Mouse (Mus musculus): ENCODE measurements around the gene Grpel1. TPM values are rescaled to one million over a fixed set of nuclear protein-coding genes. Genes with fewer than 3 reads are reported as not detected.

Gene Grpel1
- polyA plus RNA-seq, 1 experiment from 2014 or later = 55.3 TPM

DNA sequence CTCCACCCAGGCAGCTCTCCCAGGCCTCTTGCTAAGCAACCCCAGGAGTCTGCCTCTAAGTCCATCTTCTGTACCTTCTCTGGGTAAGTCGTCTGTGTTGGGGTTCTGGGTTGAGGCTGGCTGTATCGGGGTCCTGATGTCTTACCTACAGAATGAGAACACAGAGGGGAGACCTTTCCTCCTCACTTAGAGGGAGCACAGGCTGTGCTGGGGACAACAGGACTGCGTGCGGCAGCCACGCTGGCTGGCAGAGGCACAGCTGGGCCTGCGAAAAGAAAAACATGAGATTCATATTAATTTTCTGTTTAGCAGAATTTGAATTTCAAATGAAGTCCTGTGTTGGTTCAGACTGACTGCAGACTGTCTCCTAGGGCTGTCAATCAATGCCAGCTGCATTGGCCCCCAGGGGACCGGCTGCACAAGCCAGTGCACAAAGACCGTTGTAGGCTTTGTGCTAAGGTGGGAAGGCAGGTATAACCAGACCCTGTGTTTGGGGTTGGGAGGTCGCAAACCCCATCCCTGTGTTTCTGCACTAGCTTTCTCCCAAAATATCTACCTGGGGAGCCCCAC is 30.3 kb upstream of the Grpel1 start:
- Histone ChIP-seq H3K27me3 (ENCODE audit: control insufficient read depth, insufficient read depth, low read length) (no peaks in the 10 kb centered on the region), H3K4me2 (replicated peaks; ENCODE audit: low read depth, low read length) (no peak overlapping the region), H3K4me3 (ENCODE audit: low read depth, low read length) (no peak overlapping the region), H3K27ac (ENCODE audit: low read length) (no peak overlapping the region), H3K36me3 (ENCODE audit: control insufficient read depth, insufficient read depth, low read length) (no peaks in the 10 kb centered on the region), H3K4me1 (ENCODE audit: control insufficient read depth, insufficient read depth, low read length) (no peaks in the 10 kb centered on the region), H3K9me3 (ENCODE audit: control insufficient read depth, low read depth, low read length) (no peaks in the 10 kb centered on the region), H3K9ac (replicated peaks; ENCODE audit: low read depth, low read length) (no peak overlapping the region)
- WGBS = 71% methylated on average over 9 of the region's 9 CpGs
- ATAC-seq (ENCODE audit: insufficient number of reproducible peaks, insufficient read depth, low FRiP score, low read depth) = no peak

DNA sequence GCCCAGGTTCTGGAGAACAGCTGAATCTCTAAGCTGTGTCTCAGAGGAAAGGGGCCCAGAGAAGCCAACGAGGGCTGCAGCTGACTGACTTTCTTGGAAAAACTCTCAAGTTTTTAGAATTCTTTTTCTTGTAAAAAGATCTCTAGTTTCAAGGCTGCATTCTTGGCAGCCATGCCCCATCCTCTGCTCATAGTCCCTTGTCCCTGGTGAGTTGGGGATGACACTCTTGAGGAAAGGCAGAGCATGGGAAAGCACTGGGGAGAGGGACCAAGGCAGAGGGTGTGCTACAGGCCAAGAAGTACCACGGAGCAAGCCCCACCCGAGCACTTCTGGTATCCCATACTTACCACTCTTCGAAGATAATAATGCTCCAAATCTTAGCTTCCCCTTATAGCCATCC is 27.9 kb upstream of the Grpel1 start:
- no peak overlapping the region for H3K4me3 ChIP-seq (ENCODE audit: low read depth, low read length)
- no peak overlapping the region for H3K4me2 ChIP-seq (replicated peaks; ENCODE audit: low read depth, low read length)
- ATAC-seq (ENCODE audit: insufficient number of reproducible peaks, insufficient read depth, low FRiP score, low read depth) = no peak
- H3K4me1 ChIP-seq (ENCODE audit: control insufficient read depth, insufficient read depth, low read length) = no peaks in the 10 kb centered on the region
- no peak overlapping the region for H3K9ac ChIP-seq (replicated peaks; ENCODE audit: low read depth, low read length)
- H3K36me3 ChIP-seq (ENCODE audit: control insufficient read depth, insufficient read depth, low read length) = no peaks in the 10 kb centered on the region
- no peaks in the 10 kb centered on the region for H3K9me3 ChIP-seq (ENCODE audit: control insufficient read depth, low read depth, low read length)
- H3K27me3 ChIP-seq (ENCODE audit: control insufficient read depth, insufficient read depth, low read length) = no peaks in the 10 kb centered on the region
- 75% methylated on average over 4 of the region's 4 CpGs for WGBS
- H3K27ac ChIP-seq (ENCODE audit: low read length) = no peak overlapping the region

DNA sequence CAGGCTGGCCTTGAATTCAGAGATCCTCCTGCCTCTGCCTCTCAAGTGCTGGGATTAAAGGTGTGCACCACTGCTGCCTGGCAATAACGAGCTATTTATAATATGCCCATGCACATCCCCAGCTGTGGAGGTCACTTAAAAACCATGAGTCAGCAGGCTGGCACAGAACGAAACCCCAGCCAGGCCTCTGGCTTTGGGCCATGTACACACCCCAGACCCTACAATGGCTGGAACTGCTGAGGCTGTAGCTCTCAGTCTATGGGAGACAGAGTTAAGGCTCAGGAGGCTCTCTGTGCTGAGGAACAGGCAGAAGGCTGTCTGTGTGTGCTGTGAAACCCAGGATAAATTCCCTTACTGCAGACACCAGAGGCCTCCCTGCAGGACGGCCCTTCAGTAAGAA is 24.1 kb upstream of the Grpel1 start:
- Histone ChIP-seq H3K9me3 (ENCODE audit: control insufficient read depth, low read depth, low read length) (no peaks in the 10 kb centered on the region), H3K4me2 (replicated peaks; ENCODE audit: low read depth, low read length) (no peak overlapping the region), H3K36me3 (ENCODE audit: control insufficient read depth, insufficient read depth, low read length) (no peaks in the 10 kb centered on the region), H3K4me1 (ENCODE audit: control insufficient read depth, insufficient read depth, low read length) (no peaks in the 10 kb centered on the region), H3K27me3 (ENCODE audit: control insufficient read depth, insufficient read depth, low read length) (no peaks in the 10 kb centered on the region), H3K9ac (replicated peaks; ENCODE audit: low read depth, low read length) (no peak overlapping the region), H3K4me3 (ENCODE audit: low read depth, low read length) (no peak overlapping the region), H3K27ac (ENCODE audit: low read length) (no peak overlapping the region)
- no peak for ATAC-seq (ENCODE audit: insufficient number of reproducible peaks, insufficient read depth, low FRiP score, low read depth)
- 60% methylated on average over 3 of the region's 3 CpGs for WGBS

DNA sequence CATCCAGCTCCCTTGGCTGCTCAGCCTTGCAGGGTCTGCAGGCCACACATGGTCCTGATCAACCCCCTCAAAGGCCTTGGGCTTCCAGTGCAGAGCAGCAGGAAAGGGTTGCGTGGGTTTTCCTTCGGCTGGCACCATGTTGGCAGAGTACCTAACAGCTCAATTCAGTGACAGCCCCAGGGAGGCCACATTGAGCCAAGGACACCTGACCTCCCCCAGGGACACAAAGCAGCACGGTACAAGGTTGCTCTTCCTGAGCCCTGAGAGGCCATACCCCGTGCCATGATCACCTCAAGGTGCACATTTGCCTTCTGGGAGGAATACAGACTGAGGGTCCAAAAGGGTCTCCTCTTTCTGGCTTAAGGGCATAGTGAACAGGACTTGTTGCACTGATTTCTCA is 20.2 kb upstream of the Grpel1 start:
- 59% methylated on average over 4 of the region's 4 CpGs for WGBS

DNA sequence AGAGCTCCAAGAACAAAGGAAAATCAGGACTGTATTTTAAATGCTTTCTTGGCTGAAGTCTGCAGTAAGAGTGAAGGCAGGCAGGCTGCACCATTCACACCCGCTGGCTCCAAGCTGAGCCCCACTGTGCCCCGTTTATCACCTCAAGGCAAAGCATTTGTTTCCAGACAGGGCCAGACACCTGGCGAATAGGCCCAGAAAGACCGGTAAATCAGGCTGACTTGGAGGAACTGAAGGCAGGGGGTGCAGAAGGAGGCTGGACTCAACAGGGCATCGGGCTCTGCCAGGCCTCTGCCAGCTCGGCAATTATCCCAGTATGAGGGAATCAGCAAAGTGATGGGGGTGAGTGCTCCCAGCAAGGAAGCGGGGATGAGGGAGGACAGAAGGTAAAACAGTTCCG is 19.8 kb upstream of the Grpel1 start:
- Histone ChIP-seq H3K9me3 (ENCODE audit: control insufficient read depth, low read depth, low read length) (no peaks in the 10 kb centered on the region), H3K4me1 (ENCODE audit: control insufficient read depth, insufficient read depth, low read length) (no peaks in the 10 kb centered on the region), H3K9ac (replicated peaks; ENCODE audit: low read depth, low read length) (no peak overlapping the region), H3K4me2 (replicated peaks; ENCODE audit: low read depth, low read length) (no peak overlapping the region), H3K36me3 (ENCODE audit: control insufficient read depth, insufficient read depth, low read length) (no peaks in the 10 kb centered on the region), H3K27me3 (ENCODE audit: control insufficient read depth, insufficient read depth, low read length) (no peaks in the 10 kb centered on the region), H3K4me3 (ENCODE audit: low read depth, low read length) (no peak overlapping the region), H3K27ac (ENCODE audit: low read length) (no peak overlapping the region)
- ATAC-seq (ENCODE audit: insufficient number of reproducible peaks, insufficient read depth, low FRiP score, low read depth) = no peak
- WGBS = 26% methylated on average over 8 of the region's 8 CpGs

More for the DNA sequence above, 20.2 kb upstream of the Grpel1 start:
- Histone ChIP-seq H3K9ac (replicated peaks; ENCODE audit: low read depth, low read length) (no peak overlapping the region), H3K9me3 (ENCODE audit: control insufficient read depth, low read depth, low read length) (no peaks in the 10 kb centered on the region), H3K27ac (ENCODE audit: low read length) (no peak overlapping the region), H3K4me1 (ENCODE audit: control insufficient read depth, insufficient read depth, low read length) (no peaks in the 10 kb centered on the region), H3K27me3 (ENCODE audit: control insufficient read depth, insufficient read depth, low read length) (no peaks in the 10 kb centered on the region), H3K4me3 (ENCODE audit: low read depth, low read length) (no peak overlapping the region), H3K36me3 (ENCODE audit: control insufficient read depth, insufficient read depth, low read length) (no peaks in the 10 kb centered on the region), H3K4me2 (replicated peaks; ENCODE audit: low read depth, low read length) (no peak overlapping the region)
- ATAC-seq (ENCODE audit: insufficient number of reproducible peaks, insufficient read depth, low FRiP score, low read depth) = no peak

DNA sequence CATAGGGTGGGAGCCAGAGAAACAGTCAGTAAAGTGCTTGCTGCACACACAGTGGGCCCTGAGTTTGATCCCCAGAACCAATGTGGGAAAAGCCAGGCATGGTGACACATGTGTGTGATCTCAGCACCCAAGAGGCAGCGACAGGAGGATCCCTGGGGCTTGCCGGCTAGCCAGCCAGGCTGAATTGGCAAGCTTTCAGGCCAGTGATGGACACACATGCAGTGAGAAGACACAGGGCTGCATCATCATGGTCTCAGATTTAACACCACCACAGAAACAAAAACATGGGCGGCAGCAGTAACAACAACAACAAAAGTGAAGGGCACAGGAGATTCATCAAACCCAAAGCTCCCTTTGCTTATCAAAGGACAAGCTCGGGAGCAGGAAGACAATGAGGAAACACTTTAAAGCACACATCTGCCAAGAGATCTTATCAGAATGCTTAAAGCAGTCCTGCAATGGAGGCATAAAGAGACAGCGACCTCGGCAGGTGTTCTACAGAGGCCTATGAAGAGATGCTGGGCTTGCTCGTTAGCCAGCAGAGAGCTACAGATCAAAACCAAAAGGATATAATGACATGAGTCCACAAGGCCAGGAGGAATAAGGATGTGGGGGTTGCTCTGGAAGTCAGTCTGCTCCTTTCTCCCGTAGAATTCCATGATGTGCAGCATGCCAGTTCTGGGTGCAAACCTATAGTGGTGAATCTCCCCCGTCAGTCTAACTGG is 18.5 kb upstream of the Grpel1 start:
- Histone ChIP-seq H3K36me3 (ENCODE audit: control insufficient read depth, insufficient read depth, low read length) (no peaks in the 10 kb centered on the region), H3K4me3 (ENCODE audit: low read depth, low read length) (no peak overlapping the region), H3K4me2 (replicated peaks; ENCODE audit: low read depth, low read length) (no peak overlapping the region), H3K9me3 (ENCODE audit: control insufficient read depth, low read depth, low read length) (no peaks in the 10 kb centered on the region), H3K27me3 (ENCODE audit: control insufficient read depth, insufficient read depth, low read length) (no peaks in the 10 kb centered on the region), H3K9ac (replicated peaks; ENCODE audit: low read depth, low read length) (no peak overlapping the region), H3K4me1 (ENCODE audit: control insufficient read depth, insufficient read depth, low read length) (no peaks in the 10 kb centered on the region), H3K27ac (ENCODE audit: low read length) (no peak overlapping the region)
- WGBS = 32% methylated on average over 9 of the region's 9 CpGs
- ATAC-seq (ENCODE audit: insufficient number of reproducible peaks, insufficient read depth, low FRiP score, low read depth) = no peak

DNA sequence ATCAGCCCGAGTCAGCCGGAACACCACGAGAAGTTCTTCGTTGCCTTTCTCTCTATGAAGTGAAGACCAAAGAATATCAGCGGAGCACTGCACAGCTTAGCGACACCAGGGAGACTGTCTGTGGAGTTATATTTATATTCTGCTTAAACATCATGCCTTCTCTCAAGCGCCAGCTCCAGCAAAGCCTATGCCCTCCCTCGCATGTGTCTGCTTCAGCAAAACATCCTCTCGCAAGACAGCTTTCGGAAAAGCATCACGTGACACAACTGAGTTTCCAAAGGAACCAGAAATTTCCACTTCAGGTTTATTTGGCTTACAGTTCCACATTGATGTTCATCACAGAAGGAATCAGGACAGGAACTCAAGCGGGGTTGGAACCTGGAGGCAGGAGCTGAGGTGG is 16.9 kb upstream of the Grpel1 start:
- no peaks in the 10 kb centered on the region for H3K4me1 ChIP-seq (ENCODE audit: control insufficient read depth, insufficient read depth, low read length)
- H3K9ac ChIP-seq (replicated peaks; ENCODE audit: low read depth, low read length) = no peak overlapping the region
- H3K27me3 ChIP-seq (ENCODE audit: control insufficient read depth, insufficient read depth, low read length) = no peaks in the 10 kb centered on the region
- H3K4me2 ChIP-seq (replicated peaks; ENCODE audit: low read depth, low read length) = no peak overlapping the region
- no peak overlapping the region for H3K27ac ChIP-seq (ENCODE audit: low read length)
- H3K4me3 ChIP-seq (ENCODE audit: low read depth, low read length) = no peak overlapping the region
- H3K9me3 ChIP-seq (ENCODE audit: control insufficient read depth, low read depth, low read length) = no peaks in the 10 kb centered on the region
- 91% methylated on average over 12 of the region's 12 CpGs for WGBS
- ATAC-seq (ENCODE audit: insufficient number of reproducible peaks, insufficient read depth, low FRiP score, low read depth) = no peak
- H3K36me3 ChIP-seq (ENCODE audit: control insufficient read depth, insufficient read depth, low read length) = no peaks in the 10 kb centered on the region

DNA sequence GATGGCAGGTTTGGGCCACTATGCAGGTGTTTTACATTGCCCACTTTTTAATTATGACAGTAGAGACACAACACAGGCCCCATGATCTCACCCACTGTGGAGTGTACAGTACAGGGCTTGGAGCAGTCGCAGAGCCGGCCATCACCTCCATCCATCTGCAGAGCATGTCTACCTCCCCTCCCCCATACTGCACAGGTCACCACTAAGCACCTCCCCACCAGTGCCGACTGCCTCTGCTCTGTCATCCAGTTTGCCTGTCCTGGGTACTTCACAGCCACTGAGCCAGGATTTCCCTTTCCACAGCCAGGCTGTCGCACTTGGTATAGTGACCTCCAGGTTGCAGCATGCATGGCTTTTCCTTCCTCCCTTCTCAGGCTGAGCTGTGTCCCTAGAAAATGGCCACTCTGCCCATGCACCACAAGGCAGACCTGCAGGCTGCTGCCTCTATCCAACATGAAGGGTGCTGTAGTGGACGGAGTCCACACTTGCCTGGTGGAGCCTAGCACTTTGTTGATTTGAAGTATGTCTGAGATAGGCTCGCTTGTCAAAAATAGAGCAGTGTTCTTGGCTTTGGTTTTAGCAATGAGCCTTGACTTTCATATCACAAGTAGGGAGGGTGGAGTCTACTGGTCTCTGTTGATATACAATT is 15.0 kb upstream of the Grpel1 start:
- Histone ChIP-seq H3K27ac (ENCODE audit: low read length) (no peak overlapping the region), H3K4me1 (ENCODE audit: control insufficient read depth, insufficient read depth, low read length) (no peaks in the 10 kb centered on the region), H3K36me3 (ENCODE audit: control insufficient read depth, insufficient read depth, low read length) (no peaks in the 10 kb centered on the region), H3K4me3 (ENCODE audit: low read depth, low read length) (no peak overlapping the region), H3K9me3 (ENCODE audit: control insufficient read depth, low read depth, low read length) (no peaks in the 10 kb centered on the region), H3K4me2 (replicated peaks; ENCODE audit: low read depth, low read length) (no peak overlapping the region), H3K9ac (replicated peaks; ENCODE audit: low read depth, low read length) (no peak overlapping the region), H3K27me3 (ENCODE audit: control insufficient read depth, insufficient read depth, low read length) (no peaks in the 10 kb centered on the region)
- 56% methylated on average over 6 of the region's 6 CpGs for WGBS
- no peak for ATAC-seq (ENCODE audit: insufficient number of reproducible peaks, insufficient read depth, low FRiP score, low read depth)

Measured in stomach, embryonic 14.5 days (tissue).